Mouse (Mus musculus) spleen, adult 2 months (tissue): ENCODE measurements around the gene Adora3.

ENCODE experiments used
- CTCF ChIP-seq: fragments of 200-500 bp; IDR thresholded peaks from 2 replicates; pipeline ENCODE4 v1.5.1; 2011; ENCODE audit warnings: mild to moderate bottlenecking, inconsistent platforms; ENCODE audit not compliant: insufficient read depth, insufficient read length, insufficient replicate concordance; ENCODE audit errors: extremely low read depth
- POLR2A ChIP-seq: fragments of 200-500 bp; IDR thresholded peaks from 2 replicates; pipeline ENCODE4 v1.6.1; 2011; ENCODE audit warnings: low read depth, low read length, inconsistent platforms

DNA sequence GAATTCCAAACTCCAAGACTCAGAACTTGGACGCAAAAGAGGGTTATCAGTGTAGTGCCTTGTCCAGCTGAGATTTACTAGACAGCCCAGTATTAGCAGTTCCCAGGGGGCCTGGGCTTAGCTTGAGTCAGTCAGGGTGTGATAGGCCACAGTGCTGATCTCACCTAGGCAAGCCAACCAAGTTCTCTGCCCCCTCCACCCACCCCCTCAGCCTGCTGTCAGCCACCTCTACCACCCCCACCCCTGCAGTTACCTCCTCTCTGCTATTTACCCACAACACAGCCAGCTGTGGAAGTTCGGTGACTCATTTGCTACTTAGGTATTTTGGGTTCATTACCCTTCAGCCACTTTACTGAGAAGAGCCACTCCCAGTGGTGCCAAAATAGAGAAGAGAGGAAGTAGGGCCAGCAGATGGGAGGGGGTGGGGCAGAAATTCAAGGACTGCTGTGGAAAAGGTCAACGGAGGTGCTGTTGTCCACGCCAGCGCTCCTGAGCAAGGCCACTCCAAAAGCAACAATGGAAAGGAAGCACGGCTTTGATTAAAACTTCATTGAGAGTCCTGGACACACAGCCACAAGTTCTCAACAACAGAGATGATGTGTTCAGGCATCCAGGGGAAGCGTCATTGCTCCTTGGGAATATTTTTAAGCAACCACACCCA lies 45.0 kb upstream of the Adora3 start:
- TF ChIP-seq CTCF (no peak), POLR2A (no peak)
